Comparison of ENCODE assay signal across 9 mouse cellular contexts in genomic region chr17:59013091-59013459, GRCm38 (mm10). TPM values are rescaled to one million over a fixed set of nuclear protein-coding genes. Genes with fewer than 3 reads are reported as not detected.
DNase-seq lines count a peak whose midpoint lies in the region; ATAC-seq and TF ChIP-seq lines count a peak whose summit lies in the region.
"Had no signal": no experiment of that assay in that cellular context is flagged by ENCODE, and none has a peak within 500 bp of the region (broad histone marks: within the 10 kb centered on the region; RNA-seq: fewer than 3 reads in every experiment).

Gene Nudt12, minus strand, starts transcription at chr17:59013372.

- H3K4me2 ChIP-seq in heart, embryonic 13.5 days = peak within 1 kb of the TSS; percentile 93
- peak within 1 kb of the TSS; percentile 69 for H3K4me2 ChIP-seq in myocyte (ENCODE audit: low read depth)
- peak within 1 kb of the TSS; percentile 80 for H3K4me2 ChIP-seq in stomach, embryonic 15.5 days

- no peaks in the 10 kb centered on the region for H3K27me3 ChIP-seq in heart, embryonic 13.5 days (replicated peaks)
- no peaks in the 10 kb centered on the region for H3K27me3 ChIP-seq in liver, adult 2 months (ENCODE audit: control insufficient read depth, insufficient read depth, low read length)
- H3K27me3 ChIP-seq in myocyte (ENCODE audit: control insufficient read depth, insufficient read depth, insufficient read length) = no peaks in the 10 kb centered on the region
- no peaks in the 10 kb centered on the region for H3K27me3 ChIP-seq in stomach, embryonic 15.5 days (replicated peaks)

- peak; percentile 51 to 52 for DNase-seq in B cell, adult 2 months
- DNase-seq in c-Kit-negative CD71-positive TER-119-positive erythroid progenitor cells, embryonic 14.5 days (ENCODE audit: low read depth, low spot score) = peak; percentile 9
- DNase-seq in fibroblast of lung, adult 2 months (ENCODE audit: low read depth) = peak; percentile 13
- DNase-seq in kidney, postnatal 10 days = peak; percentile 80
- peak; percentile 94 for DNase-seq in liver, adult 2 months (ENCODE audit: extremely low read depth, low read depth, low spot score)

- H3K4me3 ChIP-seq in heart, embryonic 13.5 days = peak within 1 kb of the TSS; percentile 85
- peak within 1 kb of the TSS; percentile 67 for H3K4me3 ChIP-seq in liver, adult 2 months (ENCODE audit: insufficient read depth, low read depth, low read length)
- H3K4me3 ChIP-seq in myocyte = peak within 1 kb of the TSS; percentile 24
- peak within 1 kb of the TSS; percentile 63 for H3K4me3 ChIP-seq in stomach, embryonic 15.5 days (replicated peaks)

- no peaks in the 10 kb centered on the region for H3K9me3 ChIP-seq in heart, embryonic 13.5 days
- H3K9me3 ChIP-seq in stomach, embryonic 15.5 days = no peaks in the 10 kb centered on the region

- ATAC-seq in heart, embryonic 13.5 days (ENCODE audit: extremely low read depth, insufficient number of reproducible peaks, low FRiP score, low TSS enrichment) = no peak
- ATAC-seq in stomach, embryonic 15.5 days (ENCODE audit: insufficient read depth, low FRiP score, low read depth) = peak; percentile 89

- 0 out of 2 replicates have a peak, but pooled peaks have one; percentile 18 for TF ChIP-seq POLR2A in liver, adult 2 months (IDR thresholded peaks at IDR 0.05; ENCODE audit: extremely low read depth, insufficient read depth, low read length)
- no peak for TF ChIP-seq POLR2A in myocyte (IDR thresholded peaks at IDR 0.05; ENCODE audit: insufficient read length, low read depth)

- TF ChIP-seq CTCF in liver, adult 2 months (IDR thresholded peaks at IDR 0.05; ENCODE audit: low read depth, low read length) = peak; percentile 18

- H3K27ac ChIP-seq in heart, embryonic 13.5 days (replicated peaks) = peak within 1 kb of the TSS; percentile 67
- peak within 1 kb of the TSS; percentile 98 for H3K27ac ChIP-seq in liver, adult 2 months (replicated peaks; ENCODE audit: insufficient read depth, low read depth, low read length)
- H3K27ac ChIP-seq in stomach, embryonic 15.5 days = no peak within 1 kb of the TSS

- H3K79me2 ChIP-seq in liver, adult 2 months (ENCODE audit: control insufficient read depth, insufficient read depth, low read length) = peaks cover 3% of the 10 kb centered on the region; the same call in 1 of the 2 replicates
- H3K79me2 ChIP-seq in myocyte (ENCODE audit: control insufficient read depth, insufficient read depth) = no peaks in the 10 kb centered on the region

- H3K36me3 ChIP-seq in heart, embryonic 13.5 days = 0 out of 2 replicates have a peak, but pooled peaks cover 4% of the 10 kb centered on the region
- H3K36me3 ChIP-seq in liver, adult 2 months (ENCODE audit: control insufficient read depth, insufficient read depth, low read length) = peaks cover 13% of the 10 kb centered on the region
- H3K36me3 ChIP-seq in myocyte (ENCODE audit: control insufficient read depth, insufficient read depth) = no peaks in the 10 kb centered on the region
- H3K36me3 ChIP-seq in stomach, embryonic 15.5 days = no peaks in the 10 kb centered on the region

- H3K9ac ChIP-seq in heart, embryonic 13.5 days = peak within 1 kb of the TSS; percentile 89
- peak within 1 kb of the TSS; percentile 81 for H3K9ac ChIP-seq in liver, adult 2 months (ENCODE audit: low read depth, low read length)
- H3K9ac ChIP-seq in stomach, embryonic 15.5 days = peak within 1 kb of the TSS; percentile 18

- under 1% methylated on average over 22 of the region's 22 CpGs for WGBS in heart, embryonic 13.5 days
- under 1% methylated on average over 22 of the region's 22 CpGs for WGBS in liver, adult 2 months
- WGBS in stomach, embryonic 15.5 days = under 1% methylated on average over 22 of the region's 22 CpGs

- peaks cover 6% of the 10 kb centered on the region for H3K4me1 ChIP-seq in heart, embryonic 13.5 days
- peaks cover 5% of the 10 kb centered on the region; the same call in 1 of the 2 replicates for H3K4me1 ChIP-seq in liver, adult 2 months (ENCODE audit: control insufficient read depth, insufficient read depth, low read length)
- H3K4me1 ChIP-seq in stomach, embryonic 15.5 days = no peaks in the 10 kb centered on the region

- H3ac ChIP-seq in myocyte (ENCODE audit: control insufficient read depth, insufficient read length) = no peak within 1 kb of the TSS

TF ChIP-seq in myocyte, 11 proteins besides CTCF, POLR2A, EP300 and RAD21:
- no peak for TF ChIP-seq E2F4 (IDR thresholded peaks at IDR 0.05; ENCODE audit: insufficient read depth)
- no peak for TF ChIP-seq MYOD1 (IDR thresholded peaks at IDR 0.05; ENCODE audit: control insufficient read depth in 1 of 3, insufficient read length in 2 of 3, low read depth in 2 of 3)
- no peak for TF ChIP-seq POLR2AphosphoS2 (IDR thresholded peaks at IDR 0.05; ENCODE audit: insufficient read length, low read depth)
- no peak for TF ChIP-seq TCF12 (IDR thresholded peaks at IDR 0.05; ENCODE audit: insufficient read depth, poor library complexity, severe bottlenecking)
- TF ChIP-seq MAX (IDR thresholded peaks at IDR 0.05; ENCODE audit: low read depth) = no peak
- TF ChIP-seq TCF3 (IDR thresholded peaks at IDR 0.05; ENCODE audit: insufficient read length, low read depth) = no peak
- TF ChIP-seq MYOG (IDR thresholded peaks at IDR 0.05; ENCODE audit: control insufficient read depth in 1 of 3, insufficient read depth in 1 of 3, insufficient read length in 2 of 3, low read depth in 2 of 3) = no peak
- TF ChIP-seq USF1 (IDR thresholded peaks at IDR 0.05; ENCODE audit: low read depth) = no peak
- no peak for TF ChIP-seq SRF (IDR thresholded peaks at IDR 0.05; ENCODE audit: control insufficient read depth, insufficient read length, low read depth)

RNA-seq across cellular contexts. Expression of gene Nudt12, which starts in this region (rescaled TPM):
- polyA plus RNA-seq in heart, embryonic 13.5 days (2015; fragmentation: Nextera tagmentation; extraction: Ambion mirVana) = 5.3 and 5.7 TPM in 2 replicates
- 48.0 and 48.3 TPM in 2 replicates for total RNA-seq in liver, adult 2 months (2014; rRNA removed)
- 13.6 and 16.7 TPM in 2 replicates for polyA plus RNA-seq in liver, adult 2 months (2012; rRNA removed)
- polyA plus RNA-seq in myocyte (2012; fragmentation: generic; extraction: Trizol) = 0.38 TPM
- polyA plus RNA-seq in stomach, embryonic 15.5 days (2015; fragmentation: Nextera tagmentation; extraction: Ambion mirVana) = 5.7 and 6.9 TPM in 2 replicates
- total RNA-seq: MEL had no signal

Comparison
In these comparisons a context has a peak if more than half of its experiments do, and no peak if none do; other contexts are left out.
1. DNase-seq: peak in every context shown above with its lines; median percentile 94 in liver, adult 2 months; 80 in kidney, postnatal 10 days; 52 in B cell, adult 2 months; 13 in fibroblast of lung, adult 2 months; 9 in c-Kit-negative CD71-positive TER-119-positive erythroid progenitor cells, embryonic 14.5 days.
2. H3K4me3 ChIP-seq: peak in every context shown above with its lines; median percentile 85 in heart, embryonic 13.5 days; 67 in liver, adult 2 months; 63 in stomach, embryonic 15.5 days; 24 in myocyte.
3. H3K9ac ChIP-seq: peak in every context shown above with its lines; median percentile 89 in heart, embryonic 13.5 days; 81 in liver, adult 2 months; 18 in stomach, embryonic 15.5 days.